In the genomic region with DNA sequence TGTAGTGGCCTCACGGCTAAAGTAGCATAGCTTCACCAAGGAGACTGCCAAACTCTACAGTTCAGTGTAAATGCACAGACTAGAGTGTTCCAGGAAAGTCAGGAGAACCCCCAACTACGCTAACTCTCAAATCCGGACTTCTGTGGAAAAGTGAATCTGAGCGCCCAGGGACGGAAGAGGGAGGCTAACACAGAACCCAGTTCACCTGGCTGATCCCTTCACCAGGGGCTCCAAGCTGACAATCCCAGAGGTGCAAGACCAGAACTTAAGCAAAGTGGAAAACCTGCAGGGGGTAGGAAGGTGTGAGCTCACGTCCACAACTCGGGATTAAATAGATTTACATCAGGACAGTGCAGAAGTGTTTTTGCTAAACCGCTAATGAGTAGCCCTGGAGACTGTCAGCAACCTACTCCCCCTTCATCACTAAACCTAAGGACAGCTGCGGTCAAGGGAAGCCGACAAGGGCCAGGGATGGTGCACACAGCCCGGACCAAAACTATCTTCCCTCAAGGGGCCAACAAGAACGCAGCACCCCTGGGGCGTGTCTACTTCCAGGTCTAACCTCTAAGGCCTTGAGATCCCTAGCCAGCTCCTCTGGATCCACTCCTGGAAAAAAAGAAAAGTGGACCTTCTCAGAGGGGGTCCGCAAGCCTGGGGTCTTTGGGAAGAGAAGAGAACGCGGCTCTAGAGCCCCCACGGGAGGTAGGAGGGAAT, we compare ENCODE assay signal across 8 mouse cellular contexts. TPM values are rescaled to one million over a fixed set of nuclear protein-coding genes. Genes with fewer than 3 reads are reported as not detected.
DNase-seq lines count a peak whose midpoint lies in the region; ATAC-seq lines count a peak whose summit lies in the region.

No protein-coding gene starts in this region.

- ATAC-seq in embryonic facial prominence, embryonic 12.5 days (ENCODE audit: insufficient number of reproducible peaks, insufficient read depth, low FRiP score, low TSS enrichment) = no peak
- ATAC-seq in midbrain, embryonic 15.5 days (replicated peaks) = no peak

- peaks cover 14% of the 10 kb centered on the region for H3K4me1 ChIP-seq in embryonic facial prominence, embryonic 12.5 days
- H3K4me1 ChIP-seq in midbrain, embryonic 15.5 days = peaks cover 12% of the 10 kb centered on the region

- H3K9me3 ChIP-seq in embryonic facial prominence, embryonic 12.5 days = no peaks in the 10 kb centered on the region
- no peaks in the 10 kb centered on the region for H3K9me3 ChIP-seq in midbrain, embryonic 15.5 days

- no peaks in the 10 kb centered on the region for H3K36me3 ChIP-seq in embryonic facial prominence, embryonic 12.5 days
- no peaks in the 10 kb centered on the region for H3K36me3 ChIP-seq in midbrain, embryonic 15.5 days (replicated peaks)

- DNase-seq in adrenal gland, postnatal 14 days = peak; percentile 46
- no peak for DNase-seq in adrenal gland, postnatal 10 days
- peak; percentile 30 for DNase-seq in CD4-positive helper T cell, adult 2 months (ENCODE audit: low read depth, low spot score)
- peak; percentile 45 for DNase-seq in induced T-regulatory cell, adult 2 months (ENCODE audit: low read depth)
- no peak for DNase-seq in cerebellum, adult 11-12 months
- DNase-seq in cerebellum, adult 18-20 months = no peak

- no peaks in the 10 kb centered on the region for H3K27me3 ChIP-seq in embryonic facial prominence, embryonic 12.5 days
- H3K27me3 ChIP-seq in midbrain, embryonic 15.5 days (replicated peaks) = no peaks in the 10 kb centered on the region

- peak overlapping the region; percentile 73 for H3K4me3 ChIP-seq in embryonic facial prominence, embryonic 12.5 days
- H3K4me3 ChIP-seq in midbrain, embryonic 15.5 days = peak overlapping the region; percentile 77

- H3K27ac ChIP-seq in embryonic facial prominence, embryonic 12.5 days = no peak overlapping the region
- H3K27ac ChIP-seq in midbrain, embryonic 15.5 days = no peak overlapping the region

- H3K4me2 ChIP-seq in embryonic facial prominence, embryonic 12.5 days (replicated peaks) = peak overlapping the region; percentile 87
- H3K4me2 ChIP-seq in midbrain, embryonic 15.5 days = peak overlapping the region; percentile 96

- WGBS in embryonic facial prominence, embryonic 12.5 days = 9% methylated on average over 17 of the region's 17 CpGs
- 8% methylated on average over 17 of the region's 17 CpGs for WGBS in midbrain, embryonic 15.5 days

- H3K9ac ChIP-seq in embryonic facial prominence, embryonic 12.5 days = peak overlapping the region; percentile 85
- peak overlapping the region; percentile 62 for H3K9ac ChIP-seq in midbrain, embryonic 15.5 days

RNA-seq across cellular contexts. Expression of a gene that starts 0.9 kb away (rescaled TPM):
- 74.1 and 84.3 TPM in 2 replicates for total RNA-seq in adrenal gland, postnatal 14 days (2021)
- total RNA-seq in adrenal gland, postnatal 10 days (2021) = 10 to 100 TPM; 69.9 to 76.3 TPM
- polyA plus RNA-seq in embryonic facial prominence, embryonic 12.5 days (2016; fragmentation: Nextera tagmentation; extraction: Ambion mirVana) = 49.6 and 54.4 TPM in 2 replicates
- polyA plus RNA-seq in midbrain, embryonic 15.5 days (2015; fragmentation: Nextera tagmentation; extraction: Ambion mirVana) = 24.8 and 25.5 TPM in 2 replicates

RNA-seq across cellular contexts. Expression of a gene that starts 47.2 kb away (rescaled TPM):
- 6.6 and 7.1 TPM in 2 replicates for total RNA-seq in adrenal gland, postnatal 14 days (2021)
- total RNA-seq in adrenal gland, postnatal 10 days (2021) = 1 to 10 TPM; 7.0 to 9.5 TPM
- 26.6 and 27.6 TPM in 2 replicates for polyA plus RNA-seq in embryonic facial prominence, embryonic 12.5 days (2016; fragmentation: Nextera tagmentation; extraction: Ambion mirVana)
- 123 and 125 TPM in 2 replicates for polyA plus RNA-seq in midbrain, embryonic 15.5 days (2015; fragmentation: Nextera tagmentation; extraction: Ambion mirVana)

Comparison
In these comparisons a context has a peak if more than half of its experiments do, and no peak if none do; other contexts are left out.
1. DNase-seq: peak in adrenal gland, postnatal 14 days (single experiment), CD4-positive helper T cell, adult 2 months (single experiment) and induced T-regulatory cell, adult 2 months (single experiment); none in adrenal gland, postnatal 10 days (single experiment), cerebellum, adult 11-12 months (single experiment) and cerebellum, adult 18-20 months (0 of 2).